Mouse (Mus musculus): ENCODE measurements around the gene C8g. TPM values are rescaled to one million over a fixed set of nuclear protein-coding genes. Genes with fewer than 3 reads are reported as not detected.

Gene C8g
- polyA plus RNA-seq (2015; fragmentation: Nextera tagmentation; extraction: Ambion mirVana) = 8.9 and 9.5 TPM in 2 replicates

DNA sequence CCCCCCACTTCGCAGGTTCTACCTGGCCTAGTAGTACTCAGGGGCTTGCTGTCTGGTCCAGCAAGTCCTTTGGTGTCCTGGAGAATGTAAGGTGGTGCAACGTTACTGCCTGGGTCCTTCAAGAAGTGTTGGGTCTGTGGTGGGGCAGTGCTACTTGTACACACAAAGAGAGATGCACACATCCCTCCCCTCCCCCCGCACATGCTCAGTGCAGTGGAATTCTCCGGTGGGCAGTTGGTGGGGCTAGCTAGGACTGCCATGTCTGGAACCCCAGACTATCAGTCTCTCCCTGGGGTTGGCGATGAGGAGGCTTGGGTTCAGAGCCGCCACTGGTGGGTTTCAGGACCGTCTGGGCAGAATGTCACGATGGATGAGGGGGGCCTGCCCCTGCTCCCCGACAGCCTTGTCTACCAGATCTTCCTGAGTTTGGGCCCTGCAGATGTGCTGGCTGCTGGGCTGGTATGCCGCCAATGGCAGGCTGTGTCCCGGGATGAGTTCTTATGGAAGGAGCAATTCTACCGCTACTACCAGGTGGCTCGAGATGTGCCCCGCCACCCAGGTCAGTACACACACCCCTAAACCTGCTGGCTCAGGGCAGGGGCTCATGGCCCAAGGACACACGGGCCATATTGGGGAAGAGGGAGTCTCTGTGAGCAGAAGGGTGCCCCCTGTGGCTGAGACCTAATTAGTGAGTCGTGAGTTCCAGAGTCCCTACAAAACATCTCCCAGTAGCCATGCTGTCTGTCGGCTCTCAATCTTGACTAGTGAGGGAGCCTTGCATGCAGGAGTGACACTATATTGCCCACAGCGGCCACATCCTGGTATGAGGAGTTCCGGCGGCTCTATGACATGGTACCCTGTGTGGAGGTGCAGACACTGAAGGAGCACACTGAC lies at the start of gene C8g:
Gene C8g, minus strand, starts transcription at position 127 of the 894 bp plus-strand sequence.
- no peak for ATAC-seq (ENCODE audit: insufficient read depth, low FRiP score)
- H3K9me3 ChIP-seq (replicated peaks; ENCODE audit: control insufficient read depth, low read length) = no peaks in the 10 kb centered on the region
- WGBS = 74% methylated on average over 20 of the region's 20 CpGs
- peaks cover 19% of the 10 kb centered on the region for H3K4me1 ChIP-seq (ENCODE audit: control insufficient read depth, insufficient read depth, low read length)
- H3K27me3 ChIP-seq (ENCODE audit: control insufficient read depth, insufficient read depth, low read length) = no peaks in the 10 kb centered on the region
- H3K4me3 ChIP-seq (replicated peaks; ENCODE audit: low read length) = peak within 1 kb of the TSS; percentile 90
- H3K36me3 ChIP-seq (ENCODE audit: control insufficient read depth, insufficient read depth, low read length) = peaks cover 8% of the 10 kb centered on the region; the same call in 1 of the 2 replicates
- peak within 1 kb of the TSS; percentile 96 for H3K9ac ChIP-seq (ENCODE audit: low read length)
- H3K27ac ChIP-seq (ENCODE audit: low read length) = peak within 1 kb of the TSS; percentile 73
- peak within 1 kb of the TSS; percentile 77 for H3K4me2 ChIP-seq (ENCODE audit: low read depth, low read length)

DNA sequence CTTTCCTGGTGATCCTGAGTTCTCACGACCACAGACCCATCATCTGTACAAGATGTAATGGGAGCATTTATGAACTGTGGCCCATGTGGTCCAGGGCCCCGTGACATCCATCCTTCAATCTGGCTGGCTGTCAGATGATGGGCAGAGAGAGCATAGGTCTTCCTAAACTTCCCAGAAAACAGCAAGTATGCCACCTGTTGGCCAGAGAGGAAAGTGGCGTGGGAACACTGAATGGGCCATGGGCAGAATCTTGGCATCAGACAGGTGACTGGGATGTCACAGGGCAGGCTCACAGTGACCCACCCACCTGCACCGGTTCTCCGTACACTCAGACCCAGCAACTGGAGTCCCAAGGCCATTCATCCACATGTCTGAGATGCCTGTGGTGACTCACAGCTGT lies 49.7 kb upstream of the C8g start:
- no peak for ATAC-seq (ENCODE audit: insufficient read depth, low FRiP score)
- Histone ChIP-seq H3K4me1 (ENCODE audit: control insufficient read depth, insufficient read depth, low read length) (peaks cover 4% of the 10 kb centered on the region), H3K36me3 (ENCODE audit: control insufficient read depth, insufficient read depth, low read length) (no peaks in the 10 kb centered on the region), H3K9me3 (replicated peaks; ENCODE audit: control insufficient read depth, low read length) (no peaks in the 10 kb centered on the region), H3K27ac (ENCODE audit: low read length) (no peak overlapping the region), H3K9ac (ENCODE audit: low read length) (no peak overlapping the region), H3K4me2 (ENCODE audit: low read depth, low read length) (no peak overlapping the region), H3K27me3 (ENCODE audit: control insufficient read depth, insufficient read depth, low read length) (no peaks in the 10 kb centered on the region), H3K4me3 (replicated peaks; ENCODE audit: low read length) (no peak overlapping the region)
- WGBS = 29% methylated on average over 5 of the region's 5 CpGs

DNA sequence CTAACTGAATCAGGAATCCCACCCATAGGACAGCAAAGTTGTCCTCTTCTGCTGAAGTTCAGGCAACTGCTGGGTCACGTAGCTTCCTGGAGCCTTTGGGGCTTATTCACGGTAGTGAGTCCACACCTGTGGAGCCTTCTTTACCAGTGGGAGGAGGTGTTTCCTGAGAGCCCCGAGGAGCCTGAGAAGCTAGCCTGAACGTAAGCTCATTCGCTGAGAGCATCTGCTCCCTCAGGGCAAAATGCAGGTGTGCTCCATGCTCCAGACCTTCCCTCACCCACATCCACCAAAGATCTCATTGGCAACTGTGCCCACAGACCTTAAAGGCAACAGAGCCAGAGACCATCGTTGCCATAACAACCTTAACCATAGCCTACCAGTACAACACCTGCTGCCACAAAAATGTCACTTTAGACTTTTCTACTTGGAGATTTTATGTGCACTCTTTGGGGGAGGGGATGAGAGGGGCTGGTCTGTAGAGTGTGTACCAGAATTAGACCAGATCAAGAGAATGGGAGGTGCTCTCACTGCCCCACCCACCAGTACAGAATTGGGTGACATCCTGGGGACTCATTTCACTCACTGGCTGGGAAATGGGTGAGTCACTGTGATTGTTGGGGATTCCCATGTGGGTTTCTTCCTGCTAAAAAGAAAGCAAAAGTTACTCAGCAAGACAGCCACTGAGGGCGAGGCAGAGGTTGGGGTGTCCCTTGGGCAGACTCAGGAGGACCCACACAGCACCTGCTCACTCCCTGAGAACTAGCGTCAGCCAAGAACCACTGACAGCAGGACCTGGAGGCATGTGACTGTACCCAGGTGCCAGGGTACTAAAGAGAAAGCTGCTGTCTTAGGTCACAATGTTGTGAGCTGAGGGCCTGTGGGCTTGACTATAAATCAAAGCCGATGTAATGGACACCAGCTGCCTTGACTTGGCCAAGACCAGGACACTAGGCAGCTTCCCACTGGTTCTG lies 47.8 kb upstream of the C8g start:
- H3K9ac ChIP-seq (ENCODE audit: low read length) = no peak overlapping the region
- 68% methylated on average over 9 of the region's 9 CpGs for WGBS

DNA sequence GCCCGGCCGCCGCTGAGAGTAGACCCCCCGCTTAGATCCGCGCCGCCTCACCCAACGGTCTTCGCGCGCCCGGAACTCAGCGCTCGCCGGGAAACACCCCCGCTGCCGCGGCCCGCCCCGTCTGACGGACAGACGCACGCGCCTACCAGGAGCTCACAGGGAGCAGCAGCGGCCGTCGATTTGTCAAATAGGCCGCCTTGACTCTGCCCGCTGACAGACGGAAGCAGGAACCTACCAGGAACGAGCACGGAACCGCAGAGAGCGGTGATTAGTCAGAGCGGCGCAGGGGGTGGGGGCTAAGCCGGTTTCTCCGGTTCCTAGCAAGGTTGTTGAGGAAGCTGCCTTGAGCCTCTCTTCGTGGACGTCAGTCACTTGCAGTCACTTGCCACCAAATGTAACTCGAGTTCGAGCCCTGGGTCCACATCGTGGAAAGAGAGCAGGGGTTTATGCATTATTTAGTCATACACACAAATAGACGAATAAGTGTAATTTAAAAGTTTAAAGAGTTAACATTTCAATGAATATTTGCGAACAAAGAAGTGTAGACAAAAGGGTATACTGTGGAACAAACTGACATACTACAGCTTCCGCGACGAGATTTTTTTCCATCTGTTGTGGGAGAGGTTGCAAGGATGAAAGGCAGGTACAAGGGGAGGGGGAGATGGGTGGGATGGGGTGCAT lies 45.4 kb upstream of the C8g start, which contains the start of gene Traf2:
Gene Traf2, minus strand, starts transcription at position 130 of the 681 bp plus-strand sequence.
- peak; percentile 100 for ATAC-seq (ENCODE audit: insufficient read depth, low FRiP score)
- H3K27me3 ChIP-seq (ENCODE audit: control insufficient read depth, insufficient read depth, low read length) = no peaks in the 10 kb centered on the region
- 3% methylated on average over 48 of the region's 48 CpGs for WGBS

More for the DNA sequence above, 47.8 kb upstream of the C8g start:
- Histone ChIP-seq H3K9me3 (replicated peaks; ENCODE audit: control insufficient read depth, low read length) (no peaks in the 10 kb centered on the region), H3K36me3 (ENCODE audit: control insufficient read depth, insufficient read depth, low read length) (no peaks in the 10 kb centered on the region), H3K4me1 (ENCODE audit: control insufficient read depth, insufficient read depth, low read length) (peaks cover 14% of the 10 kb centered on the region), H3K4me2 (ENCODE audit: low read depth, low read length) (no peak overlapping the region), H3K4me3 (replicated peaks; ENCODE audit: low read length) (no peak overlapping the region), H3K27ac (ENCODE audit: low read length) (no peak overlapping the region), H3K27me3 (ENCODE audit: control insufficient read depth, insufficient read depth, low read length) (no peaks in the 10 kb centered on the region)
- ATAC-seq (ENCODE audit: insufficient read depth, low FRiP score) = no peak

GRCm38 (mm10) chr2:25545996-25546810 lies 44.7 kb upstream of the C8g start:
- peaks cover 14% of the 10 kb centered on the region for H3K4me1 ChIP-seq (ENCODE audit: control insufficient read depth, insufficient read depth, low read length)
- peak overlapping the region; percentile 86 for H3K4me2 ChIP-seq (ENCODE audit: low read depth, low read length)
- no peaks in the 10 kb centered on the region for H3K9me3 ChIP-seq (replicated peaks; ENCODE audit: control insufficient read depth, low read length)
- H3K27ac ChIP-seq (ENCODE audit: low read length) = peak overlapping the region; percentile 57
- no peaks in the 10 kb centered on the region for H3K36me3 ChIP-seq (ENCODE audit: control insufficient read depth, insufficient read depth, low read length)
- H3K9ac ChIP-seq (ENCODE audit: low read length) = peak overlapping the region; percentile 85
- 4% methylated on average over 43 of the region's 43 CpGs for WGBS
- H3K27me3 ChIP-seq (ENCODE audit: control insufficient read depth, insufficient read depth, low read length) = no peaks in the 10 kb centered on the region
- peak overlapping the region; percentile 83 for H3K4me3 ChIP-seq (replicated peaks; ENCODE audit: low read length)
- peak; percentile 65 for ATAC-seq (ENCODE audit: insufficient read depth, low FRiP score)

More for the DNA sequence above, 45.4 kb upstream of the C8g start, which contains the start of gene Traf2:
- Histone ChIP-seq H3K9ac (ENCODE audit: low read length) (peak within 1 kb of the TSS; percentile 85), H3K36me3 (ENCODE audit: control insufficient read depth, insufficient read depth, low read length) (no peaks in the 10 kb centered on the region), H3K4me2 (ENCODE audit: low read depth, low read length) (peak within 1 kb of the TSS; percentile 86), H3K4me3 (replicated peaks; ENCODE audit: low read length) (peak within 1 kb of the TSS; percentile 83), H3K27ac (ENCODE audit: low read length) (peak within 1 kb of the TSS; percentile 57), H3K9me3 (replicated peaks; ENCODE audit: control insufficient read depth, low read length) (no peaks in the 10 kb centered on the region), H3K4me1 (ENCODE audit: control insufficient read depth, insufficient read depth, low read length) (peaks cover 14% of the 10 kb centered on the region)

- no peak overlapping the region for H3K9ac ChIP-seq (ENCODE audit: low read length)
- ATAC-seq (ENCODE audit: insufficient read depth, low FRiP score) = no peak
Measured at GRCm38 (mm10) chr2:25541644-25542367, 40.3 kb upstream of the C8g start.

DNA sequence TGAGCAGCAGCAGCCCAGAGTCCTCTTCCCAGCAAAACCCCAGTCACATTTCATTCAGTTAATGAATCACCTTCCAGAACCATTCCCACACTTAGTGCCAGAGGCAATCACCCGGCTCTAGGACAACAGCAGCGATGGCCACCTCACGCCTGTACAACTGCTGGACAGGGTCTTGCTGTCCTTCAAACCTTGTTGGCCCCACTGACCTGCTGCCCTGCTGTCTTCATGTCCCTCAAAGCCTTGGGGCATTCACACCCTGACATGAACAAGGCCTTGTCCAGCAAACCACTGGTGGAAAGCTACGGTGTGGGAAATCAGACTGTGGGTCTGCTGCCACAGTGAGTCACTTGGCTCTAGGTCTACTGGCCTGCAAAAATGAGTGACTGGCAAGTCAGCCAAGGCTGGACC lies 39.0 kb upstream of the C8g start:
- Histone ChIP-seq H3K9ac (ENCODE audit: low read length) (no peak overlapping the region), H3K4me1 (ENCODE audit: control insufficient read depth, insufficient read depth, low read length) (peaks cover 4% of the 10 kb centered on the region), H3K9me3 (replicated peaks; ENCODE audit: control insufficient read depth, low read length) (no peaks in the 10 kb centered on the region), H3K36me3 (ENCODE audit: control insufficient read depth, insufficient read depth, low read length) (no peaks in the 10 kb centered on the region), H3K4me3 (replicated peaks; ENCODE audit: low read length) (no peak overlapping the region), H3K27me3 (ENCODE audit: control insufficient read depth, insufficient read depth, low read length) (no peaks in the 10 kb centered on the region), H3K4me2 (ENCODE audit: low read depth, low read length) (no peak overlapping the region), H3K27ac (ENCODE audit: low read length) (no peak overlapping the region)
- no peak for ATAC-seq (ENCODE audit: insufficient read depth, low FRiP score)
- 87% methylated on average over 4 of the region's 4 CpGs for WGBS

More at GRCm38 (mm10) chr2:25541644-25542367, 40.3 kb upstream of the C8g start:
- peaks cover 11% of the 10 kb centered on the region for H3K4me1 ChIP-seq (ENCODE audit: control insufficient read depth, insufficient read depth, low read length)
- WGBS = 73% methylated on average over 10 of the region's 10 CpGs
- H3K9me3 ChIP-seq (replicated peaks; ENCODE audit: control insufficient read depth, low read length) = no peaks in the 10 kb centered on the region
- H3K4me2 ChIP-seq (ENCODE audit: low read depth, low read length) = no peak overlapping the region
- no peaks in the 10 kb centered on the region for H3K36me3 ChIP-seq (ENCODE audit: control insufficient read depth, insufficient read depth, low read length)
- H3K4me3 ChIP-seq (replicated peaks; ENCODE audit: low read length) = no peak overlapping the region
- H3K27ac ChIP-seq (ENCODE audit: low read length) = no peak overlapping the region
- H3K27me3 ChIP-seq (ENCODE audit: control insufficient read depth, insufficient read depth, low read length) = no peaks in the 10 kb centered on the region
